Mouse (Mus musculus) thymus, adult 18-20 months (tissue): Measurements from ENCODE around the gene Cmklr1.

Experiments used
- DNase-seq, 2 experiments: peaks; one replicate each; pipeline ENCODE4 v3.0.0; 2022; ENCODE audit warnings: mixed read lengths in 2 of 2

The Cmklr1 gene

DNA sequence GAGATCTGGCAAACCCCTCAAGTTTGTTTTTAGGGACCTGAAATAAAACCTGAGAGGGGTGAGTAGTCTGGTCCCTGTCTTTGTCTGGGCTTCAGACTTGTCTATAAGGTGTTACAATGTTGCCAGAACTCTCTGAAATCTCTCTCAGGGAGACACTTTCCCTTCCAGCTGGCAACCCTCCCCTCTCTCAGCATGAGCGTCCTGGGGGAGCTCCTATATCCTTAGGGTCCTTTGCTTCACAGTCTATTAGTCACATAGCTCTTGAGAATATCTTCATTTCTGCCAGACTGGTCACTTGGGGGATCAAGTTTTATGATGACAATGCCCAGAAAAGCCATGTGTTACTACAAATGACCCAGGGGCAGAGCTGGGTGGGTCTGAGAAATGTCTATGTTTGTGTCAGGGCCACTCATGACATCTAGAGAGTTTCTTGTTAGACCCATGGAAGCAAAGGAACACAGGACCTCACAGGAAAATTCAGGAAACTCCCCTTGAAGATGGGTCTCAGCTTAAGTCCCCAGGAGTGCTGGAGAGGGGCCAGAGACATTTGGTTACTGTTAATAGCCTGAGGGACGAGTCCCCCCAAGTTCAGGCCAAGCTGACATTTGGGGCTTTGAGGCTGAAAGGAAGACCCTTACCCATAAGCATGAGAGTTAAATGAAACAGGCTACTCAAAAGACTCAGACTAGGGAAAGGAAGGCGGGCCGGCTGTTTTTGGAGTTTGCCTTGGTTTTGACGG, 66.6 kb downstream of the Cmklr1 start:
- no peak for DNase-seq

DNA sequence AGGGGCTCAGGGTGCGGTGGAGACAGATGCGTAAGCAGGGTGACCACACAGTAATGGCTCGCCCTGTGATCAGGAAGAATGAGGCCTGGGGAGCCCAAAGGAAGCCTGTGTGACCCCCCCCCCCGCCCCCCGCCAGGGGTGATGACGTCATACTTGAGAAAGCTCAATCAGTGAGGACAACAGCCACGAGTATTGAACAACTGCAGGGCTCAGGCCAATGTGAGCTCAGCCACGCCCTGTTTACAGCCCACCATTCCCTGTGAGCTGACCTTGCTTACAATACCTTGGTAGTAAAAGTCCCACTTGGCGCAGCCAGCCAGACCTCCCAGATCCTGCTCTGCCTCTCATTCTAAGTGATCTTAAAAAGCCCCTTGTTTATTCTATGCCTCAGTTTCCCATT, 69.4 kb downstream of the Cmklr1 start:
- no peak for DNase-seq

DNA sequence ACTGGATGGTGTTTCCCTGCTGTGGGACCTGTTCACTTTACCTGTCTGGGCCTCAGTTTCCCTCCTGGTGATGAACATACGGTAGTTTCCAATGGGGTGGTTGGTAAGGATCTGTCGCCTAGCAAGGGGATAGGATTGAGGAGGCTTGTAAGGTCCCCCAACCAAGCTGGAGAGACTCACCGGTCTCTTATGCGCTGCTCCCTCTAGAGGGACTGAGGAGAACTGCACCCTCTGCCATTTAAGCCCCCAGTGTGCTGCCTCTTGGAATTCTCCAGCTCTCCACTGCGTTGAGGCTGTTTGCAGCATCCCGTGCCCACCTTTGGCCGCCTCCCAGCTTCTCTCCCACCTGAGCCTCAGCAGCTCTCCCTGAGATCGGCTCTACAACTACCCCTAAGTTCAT, 70.0 kb downstream of the Cmklr1 start:
- DNase-seq: no peak

DNA sequence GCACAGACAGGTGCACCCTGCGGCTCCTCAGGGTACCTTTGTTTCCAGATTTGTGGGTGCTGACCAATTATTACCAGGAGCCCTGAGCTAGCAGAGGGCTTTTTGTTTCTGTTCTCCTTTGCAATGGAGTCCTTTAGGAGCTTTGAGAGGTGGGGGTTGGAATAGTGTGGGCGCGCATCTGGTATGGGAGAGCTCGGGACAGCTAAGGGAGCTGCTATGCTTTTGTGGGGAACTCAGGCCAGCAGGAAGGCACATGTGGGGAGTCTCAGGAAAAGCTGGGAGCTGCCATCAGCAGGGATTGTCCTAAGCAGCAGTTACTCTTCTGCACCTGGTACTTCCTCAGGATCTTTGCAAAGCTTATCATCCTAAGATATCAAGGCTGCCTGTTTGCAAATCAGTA, 71.1 kb downstream of the Cmklr1 start:
- no peak for DNase-seq

DNA sequence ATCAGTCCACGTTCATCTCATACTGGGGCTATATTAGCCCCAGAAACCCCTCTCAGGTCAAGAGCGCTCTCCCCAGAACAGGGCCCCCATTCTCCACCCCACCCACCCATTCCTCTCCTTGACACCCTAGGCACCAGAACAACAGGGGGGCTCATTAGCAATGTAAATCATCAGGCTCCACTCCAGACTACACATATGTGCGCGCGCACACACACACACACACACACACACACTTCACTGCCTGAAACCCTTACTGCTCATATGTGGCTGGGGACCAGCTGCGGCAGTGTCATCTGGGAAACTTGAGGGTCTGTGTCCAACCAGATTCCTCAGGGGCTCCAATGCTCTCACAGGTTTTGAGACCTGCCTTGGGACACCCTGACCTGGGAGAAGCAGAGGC, 71.8 kb downstream of the Cmklr1 start:
- no peak for DNase-seq

DNA sequence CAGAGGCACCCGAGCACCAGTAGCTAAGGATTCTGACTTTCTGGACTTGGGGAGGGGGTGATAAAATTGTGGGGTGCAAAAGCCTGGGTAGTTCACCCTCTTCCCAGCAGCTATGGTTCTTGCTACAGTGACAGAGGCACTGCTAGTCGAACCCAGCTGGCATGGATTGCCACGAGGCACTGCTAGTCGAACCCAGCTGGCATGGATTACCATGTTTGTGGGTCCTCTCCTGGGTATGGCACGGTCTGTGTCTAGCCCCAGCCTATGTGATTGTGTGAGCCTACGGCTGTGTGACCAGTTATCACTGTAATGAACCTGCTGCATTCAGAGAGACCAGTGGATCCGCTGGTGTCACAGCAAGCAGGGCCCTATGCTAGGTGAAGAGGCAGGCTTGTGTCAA, 72.7 kb downstream of the Cmklr1 start:
- no peak for DNase-seq

DNA sequence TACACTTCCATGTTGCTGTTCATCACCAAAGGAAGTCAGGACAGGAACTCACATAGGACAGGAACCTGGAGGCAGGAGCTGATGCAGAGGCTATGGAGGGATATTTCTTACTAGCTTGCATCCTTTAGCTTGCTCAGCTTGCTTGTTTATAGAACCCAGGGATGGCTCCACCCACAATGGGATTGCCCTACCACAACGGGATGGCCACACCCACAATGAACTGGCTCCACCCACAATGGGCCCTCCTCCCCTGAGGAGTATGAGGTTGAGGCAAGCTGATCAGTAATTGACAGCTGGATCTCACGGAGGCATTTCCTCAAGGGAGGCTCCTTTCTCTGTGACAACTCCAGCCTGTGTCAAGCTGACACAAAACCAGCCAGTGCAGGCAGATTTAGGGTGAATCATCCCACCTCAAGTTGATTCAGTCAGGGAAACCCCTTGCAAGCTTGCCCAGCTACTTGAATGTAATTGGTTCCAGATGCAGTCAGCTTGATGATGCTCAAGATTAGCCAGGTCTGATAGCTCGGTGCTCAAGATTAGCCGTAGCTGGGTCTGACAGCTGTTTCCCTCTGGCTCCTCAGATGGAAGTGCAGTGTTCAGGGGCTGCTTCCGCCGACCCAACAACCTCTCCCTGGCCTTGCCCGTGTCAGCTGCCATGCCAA, 80.0 kb downstream of the Cmklr1 start:
- no peak for DNase-seq

DNA sequence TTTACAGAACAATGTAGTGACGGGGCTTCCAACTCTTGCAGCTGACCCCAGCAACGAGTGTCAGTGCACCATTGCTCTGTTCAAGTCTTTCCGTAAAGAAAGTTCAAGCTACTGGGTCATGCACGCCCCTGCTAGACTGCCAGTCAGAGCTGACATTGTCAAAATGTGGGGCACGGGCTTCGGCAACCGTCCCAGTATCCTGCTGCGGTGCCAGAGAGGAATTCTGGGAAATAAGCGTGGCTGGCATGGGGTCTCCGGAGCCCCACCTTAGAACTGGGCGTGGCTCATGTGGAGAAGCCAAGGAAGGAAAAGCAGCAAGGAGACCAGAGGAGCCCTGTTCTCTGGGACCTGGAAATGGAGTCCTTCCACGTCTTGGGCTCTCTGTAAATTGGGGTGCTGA, 84.4 kb downstream of the Cmklr1 start:
- no peak for DNase-seq

DNA sequence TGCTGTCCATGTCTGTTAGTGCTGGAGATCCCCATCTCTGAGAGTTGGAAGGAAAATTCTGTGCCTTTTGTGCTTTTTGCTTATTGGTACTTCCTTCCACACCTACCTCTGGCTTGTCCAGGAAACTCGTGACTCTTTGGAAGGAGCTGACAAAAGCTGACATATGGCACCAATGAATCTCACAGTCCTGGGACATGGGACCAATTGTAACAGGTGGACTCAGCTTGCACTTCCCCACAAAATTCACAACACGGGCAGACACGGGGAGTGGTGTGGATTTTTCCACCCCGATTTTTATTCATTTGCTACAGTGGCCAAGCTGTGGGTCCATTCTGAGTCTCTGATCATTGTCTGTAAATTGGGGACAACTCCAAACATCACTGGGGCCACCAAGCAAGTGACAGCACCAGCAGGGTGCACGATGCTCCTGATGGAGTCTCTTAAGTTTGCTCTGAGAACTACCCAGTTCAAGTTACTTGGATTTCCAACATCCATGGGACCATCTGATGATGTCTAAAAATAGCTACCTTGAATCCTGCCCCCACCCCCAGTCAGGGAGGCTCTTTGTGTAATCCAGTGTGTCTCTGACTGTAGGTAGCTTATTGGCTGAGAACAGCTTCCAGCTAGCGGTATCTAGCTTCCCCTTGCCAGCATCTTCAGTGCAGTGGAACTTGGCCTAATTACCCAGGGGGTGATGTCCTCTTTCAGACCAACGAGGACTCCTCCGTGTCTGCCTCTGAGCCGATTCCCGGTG, 84.9 kb downstream of the Cmklr1 start:
- no peak for DNase-seq

DNA sequence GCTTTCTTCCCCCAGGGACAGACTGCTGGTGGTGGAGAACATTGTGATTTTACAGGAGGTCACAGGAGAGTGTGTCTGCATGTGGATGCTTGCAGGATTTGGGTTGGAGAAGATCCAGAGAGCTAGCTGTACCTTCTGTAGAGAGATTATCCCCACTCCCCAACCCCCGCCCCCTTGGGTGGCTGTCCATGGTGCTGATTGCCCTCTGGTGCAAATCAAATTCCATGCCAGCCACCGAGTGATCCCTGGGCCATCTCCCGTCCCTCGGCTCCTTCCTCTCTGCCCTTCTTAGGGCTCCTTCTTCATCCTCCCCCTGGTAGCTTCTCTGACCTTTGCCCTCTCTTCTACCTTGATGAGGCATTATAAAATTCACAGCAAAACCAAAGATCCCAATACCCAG, 85.8 kb downstream of the Cmklr1 start:
- DNase-seq: no peak
